Mouse (Mus musculus) layer of hippocampus, adult 18-20 months (tissue): ENCODE results near the gene Cym. TPM values are rescaled to one million over a fixed set of nuclear protein-coding genes. Genes with fewer than 3 reads are reported as not detected.

Experiments
- DNase-seq, 2 experiments: peaks; one replicate each; pipeline ENCODE4 v3.0.0; 2022; ENCODE audit warnings: low spot score in 2 of 2
- total RNA-seq, 2 experiments: library from RNA; stranded (reverse); gene quantifications; 2 replicates each; pipeline ENCODE4 v1.2.3; 2021

The Cym gene
- total RNA-seq, 2 experiments from 2014 or later, result not detected

- DNase-seq, result no peak
These were observed 4.3 kb upstream of the Cym start for GRCm38 (mm10) chr3:107225820-107226219.

DNA sequence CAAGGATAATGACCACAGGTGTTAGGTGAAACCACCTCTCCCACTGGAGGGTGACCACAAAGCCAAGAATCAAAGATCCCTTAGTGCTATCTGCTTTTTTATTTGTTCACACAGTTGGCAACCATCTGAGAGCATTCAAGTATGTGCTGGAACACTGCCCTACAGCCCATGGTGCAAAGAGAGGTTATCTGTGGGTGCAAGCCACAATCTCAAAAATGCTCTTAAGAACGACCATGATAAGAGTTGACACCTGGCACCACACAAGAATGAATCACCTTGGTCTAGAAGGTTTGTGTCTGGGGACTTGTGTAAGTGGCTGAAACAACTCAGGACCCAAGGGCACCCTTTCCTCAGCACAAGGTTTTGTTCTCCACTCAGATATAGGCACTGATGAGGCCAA is 1.7 kb upstream of the Cym start:
- no peak for DNase-seq

GRCm38 (mm10) chr3:107218572-107218971 is 3.0 kb downstream of the Cym start:
- DNase-seq, result no peak

GRCm38 (mm10) chr3:107217101-107217480 is 4.4 kb downstream of the Cym start:
- no peak for DNase-seq

- no peak for DNase-seq
These were observed 5.0 kb downstream of the Cym start for GRCm38 (mm10) chr3:107216400-107217100.

GRCm38 (mm10) chr3:107214606-107215005 is 6.9 kb downstream of the Cym start:
- DNase-seq, result no peak

- DNase-seq, result no peak
These were observed 13.8 kb downstream of the Cym start for GRCm38 (mm10) chr3:107207625-107208253.

GRCm38 (mm10) chr3:107206490-107207150 is 14.9 kb downstream of the Cym start:
- DNase-seq, result no peak

DNA sequence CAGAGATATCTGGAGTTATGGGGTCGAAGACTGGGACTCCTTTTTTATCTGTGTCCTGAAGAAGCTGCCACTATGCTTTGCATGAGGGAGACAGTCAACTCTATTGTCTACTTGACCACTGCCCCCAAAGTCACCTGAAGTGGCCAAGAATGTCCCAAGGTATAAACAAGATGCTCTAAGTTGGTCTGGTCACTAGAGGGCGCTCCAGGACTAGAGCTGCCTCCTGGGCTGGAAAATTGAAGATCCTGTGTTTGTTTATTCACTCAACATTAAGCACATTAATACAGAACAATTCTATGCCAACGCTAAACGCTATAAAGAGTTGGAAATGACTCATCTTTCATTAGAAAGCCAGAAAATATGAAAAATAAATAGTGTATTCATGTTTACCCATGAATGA is 15.5 kb downstream of the Cym start:
- DNase-seq, result peak; percentile 52 to 82

DNA sequence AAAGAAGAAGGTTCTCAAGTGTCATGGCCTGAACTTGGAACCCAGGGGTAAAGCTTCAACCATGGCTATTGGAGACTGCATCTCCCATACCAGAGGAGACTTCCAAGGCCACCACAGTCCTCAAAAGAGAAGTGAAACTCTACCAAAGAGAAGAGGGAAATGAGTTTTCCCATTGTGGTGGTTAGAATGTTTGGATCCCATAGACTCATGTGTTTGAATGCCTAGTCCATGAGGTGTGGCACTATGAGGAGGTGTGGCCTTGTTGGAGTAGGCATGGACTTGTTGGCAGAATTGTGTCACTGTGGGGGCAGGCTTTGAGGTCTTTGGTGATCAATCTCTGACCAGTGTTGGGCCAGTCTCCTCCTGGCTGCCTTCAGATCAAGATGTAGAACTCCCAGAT is 16.4 kb downstream of the Cym start:
- no peak for DNase-seq

DNA sequence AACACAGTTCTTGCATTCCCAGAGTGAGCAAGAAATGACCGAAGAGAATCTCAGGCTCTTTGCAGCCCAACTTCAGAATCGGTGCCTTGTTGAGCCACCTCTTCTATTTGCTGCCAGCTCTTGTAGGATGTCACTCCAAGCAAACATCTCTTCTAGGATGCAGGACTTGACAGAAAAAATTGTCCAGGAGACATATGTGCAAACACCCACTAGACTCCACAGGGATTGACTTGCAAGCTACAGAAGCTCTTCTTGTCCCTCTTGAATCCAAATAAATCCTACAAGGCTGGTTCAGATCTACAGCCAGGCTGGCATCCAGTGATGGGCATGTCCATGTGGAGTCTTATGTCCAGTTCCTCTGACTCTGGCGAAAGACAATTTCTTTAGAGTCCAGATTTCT is 17.1 kb downstream of the Cym start:
- no peak for DNase-seq

- DNase-seq, result no peak
These were observed 20.0 kb downstream of the Cym start for GRCm38 (mm10) chr3:107201310-107202180.

DNA sequence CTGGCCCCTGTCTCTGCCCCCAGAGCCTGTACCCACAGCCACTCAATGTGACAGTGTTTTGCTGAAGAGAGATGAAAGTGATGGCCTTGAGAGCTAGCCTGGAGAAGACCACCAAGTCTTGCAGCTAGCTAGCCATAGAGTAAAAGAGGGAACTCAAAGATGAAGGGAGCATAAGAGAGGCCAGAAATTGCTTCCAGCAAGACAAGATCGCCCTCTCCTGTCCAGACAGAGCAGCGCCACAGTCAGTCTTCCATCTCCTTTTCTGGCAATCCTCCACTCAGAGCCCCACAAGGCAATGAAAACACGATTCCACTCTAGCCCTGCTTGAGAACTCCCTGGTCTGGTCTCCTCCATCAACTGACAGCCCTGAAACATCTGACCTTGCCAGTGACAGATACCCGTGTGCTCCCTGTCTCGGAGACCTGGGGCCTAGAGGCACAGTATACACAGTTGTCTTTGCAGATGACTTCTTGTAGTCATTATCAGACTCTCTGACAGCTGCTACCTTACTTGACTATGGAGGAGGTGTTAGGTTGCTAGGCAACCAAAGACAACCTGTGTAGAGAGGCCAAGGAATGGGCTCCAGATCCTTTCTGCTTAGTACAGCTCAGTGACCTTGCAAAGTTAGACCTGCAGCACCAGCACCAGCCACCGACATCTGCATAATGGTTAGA is 33.2 kb downstream of the Cym start:
- peak; percentile 52 to 86 for DNase-seq

- no peak for DNase-seq
These were observed 34.5 kb downstream of the Cym start for GRCm38 (mm10) chr3:107187022-107187421.

DNA sequence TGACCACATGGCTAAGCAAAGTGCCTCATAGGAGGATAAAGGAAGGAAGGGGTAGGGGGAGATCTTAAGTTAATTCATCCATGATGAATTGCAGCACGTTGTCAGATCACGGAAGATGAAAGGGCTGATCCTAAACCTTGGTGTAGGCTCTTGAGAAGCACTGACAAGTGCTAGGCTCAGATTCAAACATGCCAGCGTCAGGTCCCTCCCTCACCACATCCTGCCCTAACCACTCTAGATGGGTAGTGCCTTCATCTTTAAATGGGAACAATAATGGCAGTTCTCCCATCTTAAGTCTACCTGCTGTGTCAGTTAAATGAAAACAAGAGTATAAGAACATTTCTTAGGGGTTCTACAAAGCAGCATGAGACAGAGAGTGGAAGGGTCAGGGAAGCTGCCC is 35.9 kb downstream of the Cym start:
- DNase-seq, result no peak

DNA sequence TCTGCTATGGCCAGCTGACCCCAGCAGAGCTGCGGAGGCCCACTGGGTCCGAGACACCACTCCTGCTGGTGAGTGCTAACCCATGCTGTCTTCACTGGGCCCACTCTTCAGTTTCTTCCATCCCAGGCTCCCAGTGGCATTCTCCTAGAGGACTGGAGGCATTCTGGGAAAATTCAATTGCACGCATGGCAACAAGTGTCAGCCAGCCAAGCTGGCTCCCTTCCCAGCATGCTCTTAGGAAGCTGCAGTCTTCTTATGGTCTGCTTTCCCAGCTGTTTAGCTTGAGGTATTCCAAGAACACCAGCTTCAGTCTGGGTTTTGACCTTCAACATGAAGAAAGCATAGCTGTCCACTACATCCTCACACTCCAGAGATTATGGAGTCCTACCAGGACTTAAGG is 38.4 kb downstream of the Cym start:
- no peak for DNase-seq

DNA sequence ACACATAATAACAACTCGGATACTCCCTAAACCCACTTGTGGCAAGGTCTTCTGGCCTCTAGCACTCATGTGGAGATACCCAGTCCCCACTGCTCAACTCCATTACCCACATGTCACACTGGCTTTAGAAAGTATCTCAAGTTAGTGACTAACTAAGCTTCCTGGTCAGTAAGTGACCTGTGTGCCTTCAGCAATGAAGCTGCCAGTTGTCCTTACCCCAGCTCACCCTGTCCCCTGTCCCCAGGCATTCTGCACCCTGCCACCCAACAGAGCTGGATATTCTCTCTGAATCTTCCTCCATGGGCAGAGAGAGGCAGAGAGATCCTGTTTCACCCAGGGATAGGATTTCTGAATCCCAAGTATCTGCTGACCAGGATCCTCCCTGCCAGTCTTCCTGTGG is 38.8 kb downstream of the Cym start, which contains the start of gene Kcna10:
Kcna10 (plus strand) TSS at position 301 of the 400 bp plus-strand sequence.
- no peak for DNase-seq

GRCm38 (mm10) chr3:107180860-107181259 is 40.7 kb downstream of the Cym start:
- DNase-seq, result no peak

GRCm38 (mm10) chr3:107176501-107176900 is 45.0 kb downstream of the Cym start:
- no peak for DNase-seq

GRCm38 (mm10) chr3:107175486-107175885 is 46.0 kb downstream of the Cym start:
- DNase-seq, result peak in 1 of 2 experiments; percentile 39

DNA sequence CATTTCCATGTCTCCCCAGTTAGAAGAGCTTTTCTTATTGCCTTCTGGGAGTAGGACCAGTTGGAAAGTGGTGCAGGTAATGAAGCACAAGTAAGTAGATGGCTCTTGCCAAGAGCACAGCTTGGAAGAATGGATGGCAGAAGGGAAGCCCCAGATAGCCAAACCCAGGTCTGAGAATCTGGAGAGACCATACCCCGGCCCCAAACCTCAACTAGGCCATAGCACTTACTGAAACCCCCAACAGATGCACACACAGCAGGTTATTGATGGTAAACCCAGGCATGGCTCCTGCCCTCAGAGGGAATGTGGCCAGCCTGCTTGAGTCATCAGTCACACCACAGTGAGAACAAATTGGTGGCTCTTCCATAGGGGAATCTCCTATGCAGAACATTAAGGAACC is 49.0 kb downstream of the Cym start:
- DNase-seq, result no peak
